Mouse (Mus musculus) hindbrain, embryonic 14.5 days (tissue): Measurements from ENCODE around the gene Emc10. TPM values are rescaled to one million over a fixed set of nuclear protein-coding genes. Genes with fewer than 3 reads are reported as not detected.

Experiments used
- ATAC-seq: fragments of 200-750 bp; cut with Nextera tagmentation; 2 replicates; pipeline ENCODE4 v1.8.0; 2017; ENCODE audit warnings: moderate number of reproducible peaks, mild to moderate bottlenecking, moderate TSS enrichment, moderate library complexity; ENCODE audit not compliant: low FRiP score
- DNase-seq: peaks from one replicate; pipeline ENCODE4 v3.0.0-alpha.2; 2015; ENCODE audit warnings: low spot score
- H3K27ac ChIP-seq: fragments of 300-500 bp; sonication (generic); 2 replicates; pipeline ENCODE4 v1.5.1; 2014; ENCODE audit warnings: mild to moderate bottlenecking, moderate library complexity
- H3K27me3 ChIP-seq: fragments of 300-500 bp; sonication (generic); 2 replicates; pipeline ENCODE4 v1.6.1; 2014; ENCODE audit warnings: mild to moderate bottlenecking, low read length, mixed read lengths; ENCODE audit not compliant: control insufficient read depth, insufficient read depth
- H3K36me3 ChIP-seq: fragments of 300-500 bp; sonication (generic); replicated peaks from 2 replicates; pipeline ENCODE4 v1.6.1; 2014; ENCODE audit not compliant: control insufficient read depth, insufficient read depth
- H3K4me1 ChIP-seq: fragments of 300-500 bp; sonication (generic); replicated peaks from 2 replicates; pipeline ENCODE4 v1.6.1; 2014; ENCODE audit warnings: antibody characterized with exemption, low read length, mixed read lengths; ENCODE audit not compliant: control insufficient read depth, insufficient read depth
- H3K4me2 ChIP-seq: fragments of 300-500 bp; sonication (generic); replicated peaks from 2 replicates; pipeline ENCODE4 v1.6.1; 2014; ENCODE audit warnings: mild to moderate bottlenecking, moderate library complexity
- H3K4me3 ChIP-seq: fragments of 300-500 bp; sonication (generic); replicated peaks from 2 replicates; pipeline ENCODE4 v1.5.1; 2014; ENCODE audit warnings: mild to moderate bottlenecking, low read length
- H3K9ac ChIP-seq: fragments of 300-500 bp; sonication (generic); 2 replicates; pipeline ENCODE4 v1.6.1; 2014
- H3K9me3 ChIP-seq: fragments of 300-500 bp; sonication (generic); 2 replicates; pipeline ENCODE4 v1.6.1; 2016; ENCODE audit warnings: low read length; ENCODE audit not compliant: control insufficient read depth
- WGBS: fragments of 180-500 bp; shearing (Covaris S2); extraction: QIAGEN DNeasy Blood & Tissue Kit; methylation state at CpG from one replicate; pipeline ENCODE4 v1.1.7; 2014; 5-methylcytosine and 5-hydroxymethylcytosine counted together
- polyA plus RNA-seq: library from polyadenylated mRNA; unstranded; fragments of >200 nt; fragmentation: Nextera tagmentation; extraction: Ambion mirVana; gene quantifications from 2 replicates; pipeline ENCODE4 v1.2.1, GENCODE M21; 2014

The Emc10 gene
- polyA plus RNA-seq, 1 experiment from 2014 or later, result 167 TPM

GRCm38 (mm10) chr7:44507491-44507890 lies 11.2 kb upstream of the Emc10 start:
- Histone ChIP-seq H3K9ac (no peak overlapping the region), H3K27me3 (no peaks in the 10 kb centered on the region), H3K27ac (no peak overlapping the region), H3K36me3 (no peaks in the 10 kb centered on the region), H3K4me3 (no peak overlapping the region), H3K4me2 (no peak overlapping the region), H3K9me3 (no peaks in the 10 kb centered on the region), H3K4me1 (no peaks in the 10 kb centered on the region)
- DNase-seq (no peak), ATAC-seq (no peak)

GRCm38 (mm10) chr7:44501563-44502115 lies 5.3 kb upstream of the Emc10 start:
- no peak overlapping the region for H3K4me2 ChIP-seq
- H3K9ac ChIP-seq, result no peak overlapping the region
- peaks cover 8% of the 10 kb centered on the region for H3K4me1 ChIP-seq
- no peaks in the 10 kb centered on the region for H3K36me3 ChIP-seq
- no peak for ATAC-seq
- no peaks in the 10 kb centered on the region for H3K27me3 ChIP-seq
- DNase-seq, result peak; percentile 79
- 38% methylated on average over 5 of the region's 5 CpGs for WGBS
- H3K9me3 ChIP-seq, result no peaks in the 10 kb centered on the region
- no peak overlapping the region for H3K4me3 ChIP-seq
- H3K27ac ChIP-seq, result no peak overlapping the region

GRCm38 (mm10) chr7:44500046-44500445 lies 3.7 kb upstream of the Emc10 start:
- Histone ChIP-seq H3K9ac (no peak overlapping the region), H3K4me3 (no peak overlapping the region), H3K27me3 (no peaks in the 10 kb centered on the region), H3K4me2 (no peak overlapping the region), H3K36me3 (no peaks in the 10 kb centered on the region), H3K9me3 (no peaks in the 10 kb centered on the region), H3K4me1 (peaks cover 15% of the 10 kb centered on the region), H3K27ac (no peak overlapping the region)
- ATAC-seq, result no peak
- DNase-seq, result no peak
- WGBS, result 63% methylated on average over 20 of the region's 20 CpGs

GRCm38 (mm10) chr7:44498922-44499321 lies 2.6 kb upstream of the Emc10 start:
- H3K36me3 ChIP-seq, result no peaks in the 10 kb centered on the region
- no peaks in the 10 kb centered on the region for H3K27me3 ChIP-seq
- no peak overlapping the region for H3K9ac ChIP-seq
- no peak for ATAC-seq
- peaks cover 20% of the 10 kb centered on the region for H3K4me1 ChIP-seq
- no peak for DNase-seq
- H3K4me2 ChIP-seq, result no peak overlapping the region
- 79% methylated on average over 1 of the region's 1 CpGs for WGBS
- H3K9me3 ChIP-seq, result no peaks in the 10 kb centered on the region
- H3K4me3 ChIP-seq, result no peak overlapping the region
- no peak overlapping the region for H3K27ac ChIP-seq

- Histone ChIP-seq H3K36me3 (peaks cover 8% of the 10 kb centered on the region; the same call in 1 of the 2 replicates), H3K9ac (peak overlapping the region; percentile 79), H3K4me1 (peaks cover 20% of the 10 kb centered on the region), H3K27ac (peak overlapping the region; percentile 92; the same call in 1 of the 2 replicates), H3K4me2 (peak overlapping the region; percentile 72), H3K27me3 (no peaks in the 10 kb centered on the region), H3K4me3 (peak overlapping the region; percentile 66), H3K9me3 (no peaks in the 10 kb centered on the region)
- no peak for ATAC-seq
- DNase-seq, result no peak
- WGBS, result 86% methylated on average over 10 of the region's 10 CpGs
These were observed 1.2 kb upstream of the Emc10 start for GRCm38 (mm10) chr7:44497361-44498055.

GRCm38 (mm10) chr7:44496771-44497109 lies 411 bp upstream of the Emc10 start:
- Histone ChIP-seq H3K27ac (peak overlapping the region; percentile 92), H3K4me1 (peaks cover 20% of the 10 kb centered on the region), H3K36me3 (peaks cover 15% of the 10 kb centered on the region), H3K4me3 (peak overlapping the region; percentile 66), H3K4me2 (peak overlapping the region; percentile 72), H3K9me3 (no peaks in the 10 kb centered on the region), H3K9ac (peak overlapping the region; percentile 79), H3K27me3 (no peaks in the 10 kb centered on the region)
- WGBS, result 1% methylated on average over 26 of the region's 26 CpGs
- no peak for ATAC-seq
- no peak for DNase-seq

GRCm38 (mm10) chr7:44495086-44495485 lies 1.2 kb downstream of the Emc10 start:
- peak overlapping the region; percentile 79 for H3K9ac ChIP-seq
- ATAC-seq (no peak), DNase-seq (no peak)
- no peaks in the 10 kb centered on the region for H3K9me3 ChIP-seq
- WGBS, result 86% methylated on average over 7 of the region's 7 CpGs
- peak overlapping the region; percentile 72 for H3K4me2 ChIP-seq
- no peak overlapping the region for H3K27ac ChIP-seq
- H3K36me3 ChIP-seq, result peaks cover 32% of the 10 kb centered on the region
- H3K4me1 ChIP-seq, result peaks cover 20% of the 10 kb centered on the region
- peak overlapping the region; percentile 66 for H3K4me3 ChIP-seq
- no peaks in the 10 kb centered on the region for H3K27me3 ChIP-seq

- no peak overlapping the region for H3K27ac ChIP-seq
- no peak overlapping the region for H3K4me3 ChIP-seq
- H3K9ac ChIP-seq, result no peak overlapping the region
- ATAC-seq, result no peak
- peaks cover 20% of the 10 kb centered on the region for H3K4me1 ChIP-seq
- H3K4me2 ChIP-seq, result peak overlapping the region; percentile 72; the same call in 1 of the 2 replicates
- H3K27me3 ChIP-seq, result no peaks in the 10 kb centered on the region
- no peak for DNase-seq
- no peaks in the 10 kb centered on the region for H3K9me3 ChIP-seq
- H3K36me3 ChIP-seq, result peaks cover 36% of the 10 kb centered on the region
- WGBS, result 91% methylated on average over 12 of the region's 12 CpGs
These were observed 1.6 kb downstream of the Emc10 start for GRCm38 (mm10) chr7:44494681-44495080.

- Histone ChIP-seq H3K4me1 (peaks cover 16% of the 10 kb centered on the region), H3K27ac (no peak overlapping the region), H3K4me2 (no peak overlapping the region), H3K4me3 (no peak overlapping the region), H3K9ac (no peak overlapping the region), H3K27me3 (no peaks in the 10 kb centered on the region), H3K9me3 (no peaks in the 10 kb centered on the region), H3K36me3 (peaks cover 47% of the 10 kb centered on the region)
- ATAC-seq (no peak), DNase-seq (no peak)
- 96% methylated on average over 21 of the region's 21 CpGs for WGBS
These were observed 4.0 kb downstream of the Emc10 start for GRCm38 (mm10) chr7:44492166-44492826.
